Mouse (Mus musculus) forebrain, embryonic 11.5 days (tissue): ENCODE measurements around the gene Dcst2. TPM values are rescaled to one million over a fixed set of nuclear protein-coding genes. Genes with fewer than 3 reads are reported as not detected.

Experiments used
- ATAC-seq: fragments of 200-750 bp; cut with Nextera tagmentation; replicated peaks from 2 replicates; pipeline ENCODE4 v1.8.0; 2017; ENCODE audit warnings: moderate TSS enrichment; ENCODE audit not compliant: low FRiP score
- DNase-seq: peaks from one replicate; pipeline ENCODE4 v3.0.0-alpha.2; 2017; ENCODE audit warnings: low spot score
- H3K27ac ChIP-seq: fragments of 300-500 bp; sonication (generic); 2 replicates; pipeline ENCODE4 v1.5.1; 2014; ENCODE audit warnings: low read depth, low read length
- H3K27me3 ChIP-seq: fragments of 300-500 bp; sonication (generic); 2 replicates; pipeline ENCODE4 v1.6.1; 2014; ENCODE audit warnings: mild to moderate bottlenecking, low read length, mixed read lengths; ENCODE audit not compliant: control insufficient read depth, insufficient read depth
- H3K36me3 ChIP-seq: fragments of 300-500 bp; sonication (generic); 2 replicates; pipeline ENCODE4 v1.6.1; 2014; ENCODE audit warnings: mild to moderate bottlenecking, low read length, moderate library complexity, mixed read lengths; ENCODE audit not compliant: control insufficient read depth, insufficient read depth
- H3K4me1 ChIP-seq: fragments of 300-500 bp; sonication (generic); replicated peaks from 2 replicates; pipeline ENCODE4 v1.6.1; 2014; ENCODE audit warnings: low read length, mixed read lengths; ENCODE audit not compliant: control insufficient read depth, insufficient read depth
- H3K4me2 ChIP-seq: fragments of 300-500 bp; sonication (generic); 2 replicates; pipeline ENCODE4 v1.6.1; 2014; ENCODE audit warnings: low read depth, mild to moderate bottlenecking, low read length, moderate library complexity, mixed read lengths; ENCODE audit not compliant: severe bottlenecking
- H3K4me3 ChIP-seq: fragments of 300-500 bp; sonication (generic); 2 replicates; pipeline ENCODE4 v1.5.1; 2014; ENCODE audit warnings: low read depth, low read length
- H3K9ac ChIP-seq: fragments of 300-500 bp; sonication (generic); 2 replicates; pipeline ENCODE4 v1.6.1; 2014; ENCODE audit warnings: low read length
- H3K9me3 ChIP-seq: fragments of 300-500 bp; sonication (generic); 2 replicates; pipeline ENCODE4 v1.6.1; 2016; ENCODE audit warnings: low read length, mixed read lengths; ENCODE audit not compliant: control insufficient read depth
- WGBS: fragments of 180-500 bp; shearing (Covaris S2); extraction: QIAGEN DNeasy Blood & Tissue Kit; methylation state at CpG from one replicate; pipeline ENCODE4 v1.1.7; 2014; 5-methylcytosine and 5-hydroxymethylcytosine counted together
- polyA plus RNA-seq: library from polyadenylated mRNA; unstranded; fragments of >200 nt; fragmentation: Nextera tagmentation; extraction: Ambion mirVana; gene quantifications from 2 replicates; pipeline ENCODE4 v1.2.1, GENCODE M21; 2014

Gene Dcst2
- polyA plus RNA-seq, 1 experiment from 2014 or later, result 0.13 TPM

DNA sequence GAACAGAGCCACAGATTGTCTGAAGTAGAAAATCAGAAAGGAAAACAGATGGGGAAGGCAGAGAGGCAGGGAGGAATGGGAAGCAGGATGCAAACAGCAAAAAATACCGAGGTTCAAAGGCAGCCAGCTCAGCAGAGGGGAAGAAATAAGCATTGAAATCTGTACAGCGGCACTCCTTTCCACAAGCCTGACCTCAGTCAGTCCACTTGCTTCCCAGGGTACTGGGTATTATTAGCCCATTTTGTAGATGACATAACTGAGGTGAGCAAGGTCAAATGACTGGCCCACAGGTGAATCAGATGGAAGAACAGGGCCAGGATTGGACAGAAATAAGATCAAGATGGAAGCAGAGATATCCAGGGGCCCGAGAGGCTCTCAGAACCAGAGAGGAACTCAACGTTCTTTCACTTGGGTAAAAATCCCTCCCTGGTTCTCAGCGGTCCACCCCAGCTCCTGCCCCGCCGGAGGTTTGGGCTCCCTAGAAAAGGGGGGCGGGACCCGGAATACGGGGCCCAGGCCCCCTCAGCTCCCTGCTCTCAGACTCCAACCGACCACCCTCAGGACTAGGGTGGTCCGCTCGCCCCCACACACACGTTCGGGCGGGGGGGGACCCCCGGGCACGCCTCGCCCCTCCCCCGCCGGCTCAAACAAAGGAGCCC is 24.6 kb upstream of the Dcst2 start:
- Histone ChIP-seq H3K4me2 (peak overlapping the region; percentile 76), H3K9ac (peak overlapping the region; percentile 91), H3K27me3 (no peaks in the 10 kb centered on the region), H3K9me3 (no peaks in the 10 kb centered on the region), H3K4me1 (peaks cover 23% of the 10 kb centered on the region), H3K27ac (peak overlapping the region; percentile 82), H3K36me3 (0 out of 2 replicates have a peak, but pooled peaks cover 3% of the 10 kb centered on the region), H3K4me3 (peak overlapping the region; percentile 83)
- peak; percentile 52 for ATAC-seq
- DNase-seq, result no peak
- WGBS, result under 1% methylated on average over 21 of the region's 21 CpGs

DNA sequence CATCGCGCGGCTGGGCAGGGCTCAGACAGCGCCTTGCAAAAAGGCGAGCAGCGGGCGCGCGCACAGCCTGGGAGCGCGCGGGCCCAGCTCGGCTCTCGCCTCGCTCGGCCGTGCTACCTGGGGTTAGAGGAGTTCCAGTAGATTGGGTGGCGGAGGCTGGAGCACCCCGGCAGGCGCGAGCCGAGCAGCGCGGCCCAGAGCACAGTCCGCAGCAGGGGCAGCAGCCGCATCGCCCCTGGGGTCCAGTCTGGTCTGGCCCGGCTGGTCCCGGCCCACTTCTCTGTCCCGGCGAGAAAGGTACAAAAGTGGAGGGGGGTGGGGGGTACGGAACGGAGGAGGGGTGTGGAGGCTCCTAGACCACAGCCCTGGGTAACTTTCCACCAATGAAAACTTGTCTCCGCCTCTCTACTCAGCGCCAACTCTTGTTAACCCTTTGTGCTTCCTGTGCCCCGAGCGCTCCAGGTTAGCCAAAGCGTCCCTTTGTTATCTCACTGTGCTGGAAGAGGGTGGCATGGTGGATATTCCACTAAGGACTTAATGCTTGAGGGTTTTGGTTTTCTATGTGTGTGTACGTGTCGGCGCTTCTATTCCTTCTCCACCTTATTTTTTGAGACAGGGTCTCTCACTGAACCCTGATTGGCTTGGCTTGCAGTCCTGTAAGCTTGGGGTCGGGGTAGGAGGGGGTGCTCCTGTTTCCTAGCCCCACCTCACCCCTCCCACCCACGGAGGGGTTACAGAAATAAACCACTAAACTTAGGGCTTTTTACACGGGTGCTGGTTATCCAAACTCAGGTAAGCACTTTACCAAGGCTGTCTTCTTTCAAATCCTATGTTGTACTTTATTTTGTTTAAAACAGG is 23.8 kb upstream of the Dcst2 start, which contains the start of gene Efna4:
Gene Efna4, minus strand, starts transcription at position 308 of the 858 bp plus-strand sequence.
- Histone ChIP-seq H3K4me2 (peak within 1 kb of the TSS; percentile 76), H3K27me3 (no peaks in the 10 kb centered on the region), H3K4me3 (peak within 1 kb of the TSS; percentile 83), H3K9me3 (no peaks in the 10 kb centered on the region), H3K27ac (peak within 1 kb of the TSS; percentile 82), H3K9ac (peak within 1 kb of the TSS; percentile 91), H3K36me3 (0 out of 2 replicates have a peak, but pooled peaks cover 3% of the 10 kb centered on the region), H3K4me1 (peaks cover 17% of the 10 kb centered on the region)
- peak; percentile 87 for DNase-seq
- WGBS, result under 1% methylated on average over 44 of the region's 44 CpGs
- peak; percentile 81 for ATAC-seq

DNA sequence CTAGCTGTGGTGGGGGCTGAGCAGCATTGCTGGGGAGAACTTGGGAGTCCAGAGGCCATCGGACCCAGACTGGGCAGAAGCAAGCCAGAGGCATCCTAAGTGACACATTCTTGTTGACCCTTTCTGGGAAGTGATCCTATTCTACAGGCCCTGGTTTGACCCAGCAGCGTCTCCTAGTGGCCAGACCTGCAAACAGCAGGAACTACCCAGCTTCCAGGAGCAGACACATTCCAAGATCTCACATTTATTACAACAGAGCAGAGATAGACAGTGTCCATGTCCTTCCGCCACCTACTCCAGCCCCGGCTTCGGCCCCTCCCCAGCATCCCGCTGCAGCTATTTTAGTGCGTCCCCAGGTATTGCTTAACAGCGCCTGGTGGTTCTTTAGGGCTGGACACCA is 22.4 kb upstream of the Dcst2 start:
- Histone ChIP-seq H3K4me3 (no peak overlapping the region), H3K27me3 (no peaks in the 10 kb centered on the region), H3K36me3 (no peaks in the 10 kb centered on the region), H3K4me1 (peaks cover 17% of the 10 kb centered on the region), H3K9me3 (no peaks in the 10 kb centered on the region), H3K4me2 (no peak overlapping the region), H3K9ac (no peak overlapping the region), H3K27ac (no peak overlapping the region)
- peak; percentile 90 for DNase-seq
- WGBS, result 24% methylated on average over 8 of the region's 8 CpGs
- no peak for ATAC-seq

- WGBS, result 3% methylated on average over 11 of the region's 11 CpGs
Observed at GRCm38 (mm10) chr3:89340465-89340864, 21.3 kb upstream of the Dcst2 start.

DNA sequence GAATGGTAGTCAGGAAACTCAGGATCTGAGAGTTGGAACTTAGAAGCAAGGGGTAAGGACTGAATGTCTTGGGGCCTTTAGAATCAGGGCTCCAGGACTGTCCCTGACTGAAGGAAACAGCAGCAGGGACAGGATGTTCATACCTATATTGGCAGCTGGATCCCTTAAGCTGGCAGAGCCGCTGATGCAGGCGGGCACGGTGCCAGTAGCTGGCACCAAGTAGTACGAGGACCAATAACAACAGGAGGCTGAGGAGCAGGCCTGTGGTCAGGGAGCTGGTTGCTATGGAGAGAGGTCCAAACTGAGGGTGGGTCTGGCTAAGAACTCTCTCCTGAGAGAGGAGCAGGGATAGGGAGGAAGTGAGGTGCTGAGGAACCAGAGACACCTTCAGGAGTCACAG is 20.0 kb upstream of the Dcst2 start:
- H3K36me3 ChIP-seq, result no peaks in the 10 kb centered on the region
- WGBS, result 89% methylated on average over 4 of the region's 4 CpGs
- DNase-seq, result no peak
- ATAC-seq, result no peak
- H3K27me3 ChIP-seq, result no peaks in the 10 kb centered on the region
- H3K9me3 ChIP-seq, result no peaks in the 10 kb centered on the region
- H3K4me2 ChIP-seq, result no peak overlapping the region
- no peak overlapping the region for H3K4me3 ChIP-seq
- no peak overlapping the region for H3K9ac ChIP-seq
- no peak overlapping the region for H3K27ac ChIP-seq
- peaks cover 8% of the 10 kb centered on the region for H3K4me1 ChIP-seq

More at GRCm38 (mm10) chr3:89340465-89340864, 21.3 kb upstream of the Dcst2 start:
- H3K9me3 ChIP-seq, result no peaks in the 10 kb centered on the region
- peak; percentile 19; the same call in 1 of the 2 replicates for ATAC-seq
- H3K27ac ChIP-seq, result no peak overlapping the region
- peak; percentile 91 for DNase-seq
- no peaks in the 10 kb centered on the region for H3K27me3 ChIP-seq
- H3K4me2 ChIP-seq, result peak overlapping the region; percentile 41
- H3K4me1 ChIP-seq, result peaks cover 17% of the 10 kb centered on the region
- peak overlapping the region; percentile 14 for H3K4me3 ChIP-seq
- H3K9ac ChIP-seq, result peak overlapping the region; percentile 45
- no peaks in the 10 kb centered on the region for H3K36me3 ChIP-seq

GRCm38 (mm10) chr3:89343279-89343678 is 18.5 kb upstream of the Dcst2 start:
- no peak for ATAC-seq
- Histone ChIP-seq H3K27me3 (no peaks in the 10 kb centered on the region), H3K9me3 (no peaks in the 10 kb centered on the region), H3K9ac (no peak overlapping the region), H3K4me3 (no peak overlapping the region), H3K36me3 (no peaks in the 10 kb centered on the region), H3K27ac (no peak overlapping the region), H3K4me2 (no peak overlapping the region), H3K4me1 (peaks cover 6% of the 10 kb centered on the region)
- no peak for DNase-seq
- WGBS, result 88% methylated on average over 7 of the region's 7 CpGs

DNA sequence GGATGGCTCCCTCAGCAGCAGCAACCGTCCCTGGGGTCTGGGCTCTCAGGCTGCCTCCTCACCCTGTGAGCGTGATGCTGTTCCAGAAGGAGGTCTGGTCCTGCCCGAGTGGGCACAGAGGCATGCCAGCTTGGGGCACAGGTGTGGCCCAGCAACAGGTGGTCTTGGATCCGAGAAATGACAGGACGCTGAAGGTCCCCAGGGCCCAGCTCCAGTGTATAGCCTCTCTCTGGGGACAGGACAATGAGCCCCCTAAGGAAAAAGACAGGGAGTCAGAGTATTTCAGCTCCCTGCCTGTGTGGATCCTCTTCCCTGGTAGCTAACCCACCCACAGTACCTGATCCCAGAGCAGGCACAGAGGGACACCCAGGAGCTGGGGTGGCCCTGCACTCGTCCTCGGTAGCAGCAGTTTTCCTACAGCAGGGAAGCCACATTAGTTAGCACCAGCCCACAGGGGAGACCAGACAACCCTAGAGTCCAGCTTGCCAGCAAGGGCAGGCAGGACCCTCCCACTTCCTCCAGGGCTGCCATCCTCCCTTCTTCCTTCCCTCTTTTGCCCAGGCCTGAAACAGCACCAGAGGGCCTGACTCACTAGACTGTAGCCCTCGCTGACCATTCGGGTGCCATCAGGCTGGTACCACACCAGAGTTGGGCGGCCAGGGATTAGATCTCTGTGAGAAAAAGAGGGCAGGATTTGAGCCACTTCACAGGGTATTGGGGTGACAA is 14.8 kb upstream of the Dcst2 start:
- Histone ChIP-seq H3K27ac (no peak overlapping the region), H3K4me3 (no peak overlapping the region), H3K27me3 (0 out of 2 replicates have a peak, but pooled peaks cover 4% of the 10 kb centered on the region), H3K9ac (no peak overlapping the region), H3K4me1 (peaks cover 8% of the 10 kb centered on the region), H3K9me3 (no peaks in the 10 kb centered on the region), H3K36me3 (no peaks in the 10 kb centered on the region), H3K4me2 (no peak overlapping the region)
- ATAC-seq (no peak), DNase-seq (no peak)
- 87% methylated on average over 10 of the region's 10 CpGs for WGBS

DNA sequence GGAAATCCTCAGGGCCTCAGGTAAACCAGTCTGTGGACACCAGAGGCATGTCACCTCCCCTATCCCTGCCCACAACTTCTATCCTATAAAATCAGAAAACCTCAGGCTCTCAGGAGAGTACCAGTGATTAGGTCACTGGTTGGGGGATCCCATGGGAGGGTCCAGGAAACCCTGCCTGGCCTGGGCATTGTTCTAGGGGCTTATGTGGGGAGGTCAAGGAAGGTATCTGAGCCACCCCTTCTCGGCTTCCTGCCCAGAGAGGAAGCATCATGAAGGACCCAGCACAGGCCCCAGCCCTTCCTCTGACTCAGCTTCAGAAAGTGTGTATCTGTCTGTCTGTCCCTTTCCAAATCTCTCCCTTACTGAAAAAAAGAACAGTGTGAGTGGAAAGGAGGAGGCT is 13.9 kb upstream of the Dcst2 start:
- H3K9me3 ChIP-seq, result no peaks in the 10 kb centered on the region
- H3K36me3 ChIP-seq, result no peaks in the 10 kb centered on the region
- 0 out of 2 replicates have a peak, but pooled peaks cover 4% of the 10 kb centered on the region for H3K27me3 ChIP-seq
- no peak overlapping the region for H3K4me2 ChIP-seq
- H3K4me3 ChIP-seq, result no peak overlapping the region
- H3K27ac ChIP-seq, result no peak overlapping the region
- H3K9ac ChIP-seq, result no peak overlapping the region
- H3K4me1 ChIP-seq, result peaks cover 8% of the 10 kb centered on the region
- no peak for ATAC-seq
- 45% methylated on average over 1 of the region's 1 CpGs for WGBS
- no peak for DNase-seq
